21 mouse cellular contexts compared by ENCODE assay signal in genomic region chr5:44256512-44256911, GRCm38 (mm10). TPM values are rescaled to one million over a fixed set of nuclear protein-coding genes. Genes with fewer than 3 reads are reported as not detected.
DNase-seq lines count a peak whose midpoint lies in the region; ATAC-seq and TF ChIP-seq lines count a peak whose summit lies in the region.
"Had no signal": no experiment of that assay in that cellular context is flagged by ENCODE, and none has a peak within 500 bp of the region (broad histone marks: within the 10 kb centered on the region; RNA-seq: fewer than 3 reads in every experiment).

No protein-coding gene starts in this region.

- no peak for TF ChIP-seq CTCF in kidney, postnatal 0 days (IDR thresholded peaks at IDR 0.05; ENCODE audit: low read depth)

- 76% methylated on average over 3 of the region's 3 CpGs for WGBS in heart, embryonic 10.5 days
- 49% methylated on average over 3 of the region's 3 CpGs for WGBS in kidney, embryonic 15.5 days
- WGBS in kidney, postnatal 0 days, result 49% methylated on average over 3 of the region's 3 CpGs

- H3K9ac ChIP-seq in kidney, embryonic 15.5 days, result no peak overlapping the region
- no peak overlapping the region for H3K9ac ChIP-seq in kidney, postnatal 0 days (ENCODE audit: low read depth, low read length)
- H3K9ac ChIP-seq: embryonic facial prominence, embryonic 13.5 days; embryonic facial prominence, embryonic 15.5 days; forebrain, embryonic 12.5 days had no signal

- H3K27me3 ChIP-seq in heart, embryonic 10.5 days (ENCODE audit: insufficient read depth, poor library complexity, severe bottlenecking), result no peaks in the 10 kb centered on the region
- no peaks in the 10 kb centered on the region for H3K27me3 ChIP-seq in kidney, embryonic 15.5 days
- no peaks in the 10 kb centered on the region for H3K27me3 ChIP-seq in kidney, postnatal 0 days (ENCODE audit: insufficient read depth, low read length)
- H3K27me3 ChIP-seq: embryonic facial prominence, embryonic 13.5 days; embryonic facial prominence, embryonic 15.5 days; forebrain, embryonic 12.5 days had no signal

- peak; percentile 7 for DNase-seq in heart, embryonic 10.5 days (ENCODE audit: low spot score)
- DNase-seq in heart, adult 18-20 months, result no peak
- no peak for DNase-seq in kidney, adult 9 months
- peak; percentile 7 for DNase-seq in kidney, postnatal 0 days (ENCODE audit: low spot score)
- DNase-seq in kidney, postnatal 10 days, result no peak
- DNase-seq: adrenal gland, adult 2 months; adrenal gland, postnatal 10 days; adrenal gland, postnatal 25 days; cerebellum, adult 11 months; cerebellum, adult 18-20 months; cerebellum, adult 8-10 months; cerebellum, adult 9-11 months; cerebellum, postnatal 14 days; cerebellum, postnatal 36 days had no signal

- H3K4me3 ChIP-seq in heart, embryonic 10.5 days, result no peak overlapping the region
- H3K4me3 ChIP-seq in kidney, embryonic 15.5 days (replicated peaks), result no peak overlapping the region
- no peak overlapping the region for H3K4me3 ChIP-seq in kidney, postnatal 0 days (replicated peaks; ENCODE audit: low read depth, low read length)
- H3K4me3 ChIP-seq: embryonic facial prominence, embryonic 13.5 days; embryonic facial prominence, embryonic 15.5 days; erythroblast, embryonic 14.5 days; forebrain, embryonic 10.5 days; forebrain, embryonic 12.5 days had no signal

- no peak overlapping the region for H3K27ac ChIP-seq in heart, embryonic 10.5 days
- H3K27ac ChIP-seq in kidney, embryonic 15.5 days, result 0 out of 2 replicates have a peak overlapping the region, but pooled peaks have one; percentile 27
- H3K27ac ChIP-seq in kidney, postnatal 0 days, result no peak overlapping the region
- H3K27ac ChIP-seq: embryonic facial prominence, embryonic 13.5 days; embryonic facial prominence, embryonic 15.5 days; forebrain, embryonic 10.5 days; forebrain, embryonic 12.5 days had no signal

- no peaks in the 10 kb centered on the region for H3K9me3 ChIP-seq in heart, embryonic 10.5 days
- H3K9me3 ChIP-seq in kidney, embryonic 15.5 days (replicated peaks), result no peaks in the 10 kb centered on the region
- no peaks in the 10 kb centered on the region for H3K9me3 ChIP-seq in kidney, postnatal 0 days (replicated peaks; ENCODE audit: low read length)
- H3K9me3 ChIP-seq: embryonic facial prominence, embryonic 13.5 days; embryonic facial prominence, embryonic 15.5 days; forebrain, embryonic 10.5 days; forebrain, embryonic 12.5 days had no signal

- ATAC-seq in kidney, embryonic 15.5 days (replicated peaks; ENCODE audit: low FRiP score), result 0 out of 2 replicates have a peak, but pooled peaks have one; percentile 20
- no peak for ATAC-seq in kidney, postnatal 0 days (replicated peaks; ENCODE audit: low FRiP score, low read depth)
- ATAC-seq: forebrain, embryonic 14.5 days had no signal

- H3K4me2 ChIP-seq in kidney, embryonic 15.5 days, result no peak overlapping the region
- no peak overlapping the region for H3K4me2 ChIP-seq in kidney, postnatal 0 days (ENCODE audit: low read length)
- H3K4me2 ChIP-seq: embryonic facial prominence, embryonic 13.5 days; embryonic facial prominence, embryonic 15.5 days; forebrain, embryonic 12.5 days had no signal

- H3K4me1 ChIP-seq in heart, embryonic 10.5 days, result no peaks in the 10 kb centered on the region
- peaks cover 8% of the 10 kb centered on the region; the same call in 1 of the 2 replicates for H3K4me1 ChIP-seq in kidney, embryonic 15.5 days
- H3K4me1 ChIP-seq in kidney, postnatal 0 days (replicated peaks; ENCODE audit: insufficient read depth, low read length), result no peaks in the 10 kb centered on the region
- H3K4me1 ChIP-seq: embryonic facial prominence, embryonic 13.5 days; embryonic facial prominence, embryonic 15.5 days; forebrain, embryonic 10.5 days; forebrain, embryonic 12.5 days had no signal

- H3K36me3 ChIP-seq in heart, embryonic 10.5 days, result no peaks in the 10 kb centered on the region
- H3K36me3 ChIP-seq in kidney, embryonic 15.5 days, result no peaks in the 10 kb centered on the region
- H3K36me3 ChIP-seq in kidney, postnatal 0 days (ENCODE audit: insufficient read depth, low read length), result no peaks in the 10 kb centered on the region
- H3K36me3 ChIP-seq: embryonic facial prominence, embryonic 13.5 days; embryonic facial prominence, embryonic 15.5 days; forebrain, embryonic 10.5 days; forebrain, embryonic 12.5 days had no signal

RNA-seq across cellular contexts. Expression of gene Tapt1, which starts 30.1 kb away (rescaled TPM):
- polyA plus RNA-seq in heart, embryonic 10.5 days (2016; fragmentation: Nextera tagmentation; extraction: Ambion mirVana), result 25.8 and 29.1 TPM in 2 replicates
- total RNA-seq in heart, adult 18-20 months (2021), result 10 to 100 TPM; 18.8 to 20.7 TPM
- polyA plus RNA-seq in kidney, embryonic 15.5 days (2015; fragmentation: Nextera tagmentation; extraction: Ambion mirVana), result 28.5 and 30.0 TPM in 2 replicates
- polyA plus RNA-seq in kidney, postnatal 0 days (2015; fragmentation: Nextera tagmentation; extraction: Ambion mirVana), result 27.4 and 28.2 TPM in 2 replicates

Comparison
In these comparisons a context has a peak if more than half of its experiments do, and no peak if none do; other contexts are left out.
1. DNase-seq: peak in heart, embryonic 10.5 days (single experiment) and kidney, postnatal 0 days (single experiment); none in heart, adult 18-20 months (0 of 2), kidney, adult 9 months (single experiment) and kidney, postnatal 10 days (single experiment).